Mouse (Mus musculus): ENCODE measurements around the gene Fcnb. TPM values are rescaled to one million over a fixed set of nuclear protein-coding genes. Genes with fewer than 3 reads are reported as not detected.

The Fcnb gene
- total RNA-seq, 2 experiments from 2014 or later, result 0.67 to 0.75 TPM

Other genes starting within 250 kb of the Fcnb start
- 100 to 1,000 TPM; 101 to 110 TPM for gene Col5a1, start 198.5 kb downstream of the Fcnb start, total RNA-seq (2021)
- gene Olfm1, start 108.1 kb upstream of the Fcnb start, total RNA-seq (2021), result 10 to 100 TPM; 34.7 to 45.6 TPM

All from adrenal gland, postnatal 10 days (tissue).